Mouse (Mus musculus) liver, adult 2 months (tissue): ENCODE results near the gene Car11. TPM values are rescaled to one million over a fixed set of nuclear protein-coding genes. Genes with fewer than 3 reads are reported as not detected.

Experiments
- DNase-seq: peaks from one replicate; pipeline ENCODE4 v3.0.0-alpha.2; 2011; ENCODE audit warnings: low read depth, low spot score; ENCODE audit errors: extremely low read depth
- H3K27ac ChIP-seq: fragments of 200-500 bp; replicated peaks from 2 replicates; pipeline ENCODE4 v1.5.1; 2012; ENCODE audit warnings: low read depth, mild to moderate bottlenecking, control low read depth, inconsistent platforms, low read length; ENCODE audit not compliant: insufficient read depth
- H3K27me3 ChIP-seq: fragments of 200-500 bp; 2 replicates; pipeline ENCODE4 v1.6.1; 2012; ENCODE audit warnings: mild to moderate bottlenecking, moderate library complexity, low read length, inconsistent platforms; ENCODE audit not compliant: control insufficient read depth, insufficient read depth
- H3K36me3 ChIP-seq: fragments of 200-500 bp; 2 replicates; pipeline ENCODE4 v1.6.1; 2012; ENCODE audit warnings: low read length, inconsistent platforms; ENCODE audit not compliant: control insufficient read depth, insufficient read depth
- H3K4me1 ChIP-seq: fragments of 200-500 bp; 2 replicates; pipeline ENCODE4 v1.6.1; 2011; ENCODE audit warnings: low read length; ENCODE audit not compliant: control insufficient read depth, insufficient read depth
- H3K4me3 ChIP-seq: fragments of 200-500 bp; 2 replicates; pipeline ENCODE4 v1.5.1; 2011; ENCODE audit warnings: low read depth, mild to moderate bottlenecking, control low read depth, low read length, moderate library complexity; ENCODE audit not compliant: insufficient read depth
- H3K79me2 ChIP-seq: fragments of 200-500 bp; 2 replicates; pipeline ENCODE4 v1.6.1; 2012; ENCODE audit warnings: inconsistent platforms, mild to moderate bottlenecking, low read length, moderate library complexity; ENCODE audit not compliant: control insufficient read depth, insufficient read depth
- H3K9ac ChIP-seq: fragments of 200-500 bp; 2 replicates; pipeline ENCODE4 v1.6.1; 2012; ENCODE audit warnings: low read depth, mild to moderate bottlenecking, control low read depth, inconsistent platforms, low read length
- CTCF ChIP-seq: fragments of 200-500 bp; IDR thresholded peaks from 2 replicates; pipeline ENCODE4 v1.5.1; 2011; ENCODE audit warnings: low read depth, low read length, control low read depth
- POLR2A ChIP-seq: fragments of 200-500 bp; IDR thresholded peaks from 2 replicates; pipeline ENCODE4 v1.6.1; 2011; ENCODE audit warnings: low read length, control low read depth; ENCODE audit not compliant: insufficient read depth; ENCODE audit errors: extremely low read depth
- WGBS: fragments of 180-500 bp; shearing (Covaris S2); methylation state at CpG from one replicate; pipeline ENCODE4 v1.1.7; 2018; 5-methylcytosine and 5-hydroxymethylcytosine counted together
- polyA plus RNA-seq: library from polyadenylated mRNA; depleted of rRNA; stranded (reverse); fragments of >200 nt; gene quantifications from 2 replicates; pipeline ENCODE4 v1.2.3, GENCODE M21; 2012
- total RNA-seq: library from RNA; depleted of rRNA; stranded (reverse); fragments of >200 nt; gene quantifications from 2 replicates; pipeline ENCODE4 v1.2.3, GENCODE M21; 2014

The Car11 gene
- total and polyA plus RNA-seq, 2 experiments: 0.09 to 0.59 TPM

DNA sequence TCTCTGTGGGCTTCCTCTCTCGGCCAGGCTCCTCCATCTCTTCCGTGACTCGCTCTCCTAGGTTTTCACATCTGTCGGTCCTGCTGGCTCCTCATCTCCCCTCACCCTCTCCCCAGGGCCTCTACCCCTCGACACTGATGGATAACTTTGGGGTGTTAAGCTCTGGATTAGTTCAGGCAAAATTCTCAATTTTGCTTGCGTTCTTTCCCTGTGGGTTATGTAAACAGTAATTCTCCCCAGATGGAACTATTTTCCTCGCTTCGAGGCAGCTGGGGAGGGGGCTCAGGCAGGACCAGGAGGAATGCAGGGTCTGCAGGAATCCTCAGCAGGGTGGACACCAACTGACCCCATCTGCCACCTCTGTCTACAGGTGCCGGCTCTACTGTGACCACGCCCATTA is 13.8 kb upstream of the Car11 start:
- Histone ChIP-seq H3K36me3 (no peaks in the 10 kb centered on the region), H3K4me1 (peaks cover 2% of the 10 kb centered on the region; the same call in 1 of the 2 replicates), H3K9ac (no peak overlapping the region), H3K79me2 (no peaks in the 10 kb centered on the region), H3K27ac (no peak overlapping the region), H3K4me3 (no peak overlapping the region), H3K27me3 (no peaks in the 10 kb centered on the region)
- no peak for TF ChIP-seq POLR2A
- no peak for TF ChIP-seq CTCF
- WGBS: 67% methylated on average over 10 of the region's 10 CpGs
- DNase-seq: no peak

DNA sequence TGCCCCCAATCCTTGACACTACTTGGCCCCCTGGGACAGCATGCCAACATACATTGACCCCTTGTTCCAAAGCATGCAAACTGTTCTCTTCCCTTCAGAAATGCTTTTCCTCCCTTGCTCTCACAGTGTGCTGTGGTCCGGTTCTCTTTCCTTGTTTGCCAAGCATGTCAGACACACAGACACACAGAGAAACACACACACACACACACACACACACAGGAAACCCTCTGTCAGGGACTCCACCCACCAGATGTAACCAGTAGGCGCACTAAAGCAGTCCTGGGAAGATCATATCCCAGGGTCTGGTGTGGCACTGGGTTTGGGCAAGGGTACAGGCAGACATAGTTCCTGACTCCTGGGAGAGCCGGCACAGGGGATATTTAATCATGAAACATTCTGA is 12.8 kb upstream of the Car11 start:
- no peak overlapping the region for H3K9ac ChIP-seq
- no peaks in the 10 kb centered on the region for H3K79me2 ChIP-seq
- H3K4me3 ChIP-seq: no peak overlapping the region
- no peak overlapping the region for H3K27ac ChIP-seq
- no peak for DNase-seq
- no peaks in the 10 kb centered on the region for H3K36me3 ChIP-seq
- WGBS: 60% methylated on average over 3 of the region's 3 CpGs
- no peaks in the 10 kb centered on the region for H3K27me3 ChIP-seq
- TF ChIP-seq CTCF: no peak
- no peak for TF ChIP-seq POLR2A
- peaks cover 2% of the 10 kb centered on the region; the same call in 1 of the 2 replicates for H3K4me1 ChIP-seq

DNA sequence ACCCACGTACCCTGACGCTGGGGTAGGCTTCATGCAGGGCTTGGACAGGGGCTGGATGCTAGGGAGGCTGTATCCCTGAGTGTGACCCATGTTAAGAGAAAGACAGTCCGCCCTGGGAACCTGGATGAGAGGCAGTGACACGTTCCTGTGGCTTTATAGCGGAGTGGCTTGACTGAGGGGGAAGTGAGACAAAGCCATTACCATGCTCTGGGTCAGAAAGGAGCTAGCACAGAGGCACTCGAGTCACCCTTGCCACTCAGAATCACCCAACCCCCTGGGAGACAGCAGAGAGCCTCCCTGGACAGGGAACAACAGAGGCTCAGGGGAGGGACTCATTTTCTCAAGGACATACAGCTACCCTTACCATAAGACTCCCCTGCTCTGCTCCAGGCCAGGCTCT is 10.5 kb upstream of the Car11 start:
- 82% methylated on average over 6 of the region's 6 CpGs for WGBS
- DNase-seq: no peak
- no peak for TF ChIP-seq POLR2A
- no peak for TF ChIP-seq CTCF

DNA sequence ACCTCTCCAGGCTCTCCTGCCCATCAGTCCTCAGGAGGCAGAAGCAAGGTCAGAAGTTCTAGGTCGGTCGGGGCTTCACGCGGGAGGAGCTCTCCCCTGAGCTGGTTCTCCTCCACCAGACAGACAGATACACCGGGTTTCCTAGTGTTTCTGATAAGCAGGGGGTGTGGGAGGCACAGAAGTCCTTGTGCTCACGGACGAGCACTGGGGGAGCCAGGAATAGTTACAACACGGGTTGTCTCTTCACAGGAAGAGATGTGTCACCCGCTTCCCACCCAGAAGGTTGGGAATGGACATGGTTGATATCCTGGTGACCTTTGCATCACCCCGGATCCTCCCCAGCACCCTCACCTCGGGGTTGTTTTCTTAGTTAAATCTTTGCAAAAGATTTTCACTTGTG is 9.8 kb upstream of the Car11 start:
- WGBS: 66% methylated on average over 11 of the region's 11 CpGs
- DNase-seq: no peak
- no peak overlapping the region for H3K4me3 ChIP-seq

More for the DNA sequence above, 10.5 kb upstream of the Car11 start:
- no peaks in the 10 kb centered on the region for H3K36me3 ChIP-seq
- no peaks in the 10 kb centered on the region; the same call in 1 of the 2 replicates for H3K27me3 ChIP-seq
- no peak overlapping the region for H3K27ac ChIP-seq
- H3K4me3 ChIP-seq: no peak overlapping the region
- H3K79me2 ChIP-seq: no peaks in the 10 kb centered on the region
- H3K9ac ChIP-seq: no peak overlapping the region
- H3K4me1 ChIP-seq: peaks cover 2% of the 10 kb centered on the region; the same call in 1 of the 2 replicates

DNA sequence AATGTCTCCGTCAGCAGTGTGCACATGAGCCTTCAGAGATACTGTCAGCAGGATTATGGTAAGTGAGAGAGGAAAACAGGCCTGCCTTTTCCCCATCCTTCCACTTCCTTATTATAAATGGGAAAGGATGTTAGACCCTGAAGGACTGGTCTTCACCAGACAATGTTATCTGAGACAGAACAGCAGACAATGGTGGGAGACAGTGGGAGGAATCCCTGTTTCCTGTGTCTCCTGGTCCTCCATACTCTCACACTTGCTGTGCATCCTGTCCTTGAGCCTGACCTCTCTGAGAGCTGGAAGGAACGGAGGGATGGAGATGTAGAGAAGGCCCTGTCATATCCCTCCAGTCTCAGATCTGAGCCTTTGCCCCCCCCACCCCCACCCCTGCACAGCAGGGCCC is 7.3 kb upstream of the Car11 start:
- Histone ChIP-seq H3K4me3 (no peak overlapping the region), H3K27ac (no peak overlapping the region), H3K9ac (no peak overlapping the region), H3K79me2 (no peaks in the 10 kb centered on the region), H3K27me3 (no peaks in the 10 kb centered on the region; the same call in 1 of the 2 replicates), H3K4me1 (no peaks in the 10 kb centered on the region), H3K36me3 (no peaks in the 10 kb centered on the region)
- DNase-seq: no peak
- 81% methylated on average over 2 of the region's 2 CpGs for WGBS
- TF ChIP-seq CTCF (no peak), POLR2A (no peak)

More for the DNA sequence above, 9.8 kb upstream of the Car11 start:
- H3K9ac ChIP-seq: no peak overlapping the region
- H3K27ac ChIP-seq: no peak overlapping the region
- peaks cover 2% of the 10 kb centered on the region; the same call in 1 of the 2 replicates for H3K4me1 ChIP-seq
- no peaks in the 10 kb centered on the region for H3K36me3 ChIP-seq
- H3K79me2 ChIP-seq: no peaks in the 10 kb centered on the region
- TF ChIP-seq POLR2A (no peak), CTCF (no peak)
- H3K27me3 ChIP-seq: no peaks in the 10 kb centered on the region; the same call in 1 of the 2 replicates

DNA sequence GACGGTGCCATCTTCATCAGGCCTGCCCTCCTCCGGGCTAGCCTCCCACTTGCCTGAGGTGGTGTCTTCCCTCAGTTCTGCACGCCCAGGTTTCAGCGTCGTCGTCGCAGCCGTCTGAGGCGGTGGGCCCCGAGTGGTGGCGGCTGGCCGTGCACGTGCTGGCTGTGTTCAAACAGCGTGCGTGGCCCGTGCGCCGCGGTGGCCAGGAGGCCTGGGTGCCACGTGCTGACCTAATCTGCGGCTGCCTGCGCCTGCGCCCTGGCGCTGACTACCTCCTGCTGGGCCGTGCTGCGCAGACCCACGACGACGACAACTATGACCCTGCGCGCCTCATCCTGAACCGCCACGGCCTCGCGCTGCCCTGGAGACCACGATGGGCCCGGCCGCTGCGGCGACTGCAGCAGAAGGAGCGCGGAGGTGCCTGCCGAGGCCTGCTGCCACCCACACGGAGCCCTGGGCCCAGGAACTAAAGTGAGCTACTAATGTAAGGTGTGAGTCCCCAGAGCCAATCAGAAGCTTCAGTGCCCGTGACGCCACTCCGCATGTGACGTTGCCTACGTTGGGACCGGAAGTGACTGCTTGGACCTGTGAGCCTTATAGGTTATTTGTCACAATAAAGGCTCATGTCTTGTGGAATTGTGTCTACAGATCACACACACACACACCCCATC is 5.6 kb upstream of the Car11 start, which contains the start of gene Sec1:
Sec1 (minus strand) TSS at position 482 of the 671 bp plus-strand sequence.
- no peak within 1 kb of the TSS for H3K27ac ChIP-seq
- H3K79me2 ChIP-seq: no peaks in the 10 kb centered on the region
- H3K9ac ChIP-seq: no peak within 1 kb of the TSS
- 92% methylated on average over 50 of the region's 50 CpGs for WGBS
- H3K4me1 ChIP-seq: no peaks in the 10 kb centered on the region
- TF ChIP-seq POLR2A (no peak), CTCF (no peak)
- DNase-seq: no peak
- no peak within 1 kb of the TSS for H3K4me3 ChIP-seq
- no peaks in the 10 kb centered on the region; the same call in 1 of the 2 replicates for H3K27me3 ChIP-seq
- H3K36me3 ChIP-seq: no peaks in the 10 kb centered on the region
